Comparison of ENCODE assay signal across 1 mouse cellular context in the genomic region with DNA sequence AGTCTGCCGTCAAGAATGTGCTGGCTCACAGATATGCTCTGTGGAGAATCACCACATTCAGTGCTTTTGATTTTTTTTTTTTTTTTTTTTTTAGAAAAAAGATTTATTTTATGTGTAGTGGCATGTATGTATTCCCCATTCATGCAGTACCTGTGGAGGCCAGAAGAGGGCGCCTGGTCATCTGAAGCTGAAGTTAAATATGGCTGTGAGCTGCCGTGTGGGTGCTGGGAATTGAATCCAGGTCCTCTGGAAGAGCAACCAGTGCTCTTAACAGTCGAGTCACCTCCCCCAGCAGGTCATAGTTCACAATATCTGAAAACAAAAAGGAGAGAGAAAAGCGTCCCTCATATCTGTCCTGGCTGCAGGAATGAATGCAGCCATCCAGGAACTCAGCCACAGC.
TF ChIP-seq lines count a peak whose summit lies in the region.

No protein-coding gene starts in this region.

TF ChIP-seq in CH12.LX, 34 proteins besides CTCF, POLR2A, EP300 and RAD21 (continued from another document):
- TF ChIP-seq E2F4 (IDR thresholded peaks at IDR 0.05; ENCODE audit: insufficient replicate concordance, low read depth, low read length) (no peak), IRF4 (IDR thresholded peaks at IDR 0.05; ENCODE audit: low read depth, low read length) (no peak), MAX (IDR thresholded peaks at IDR 0.05; ENCODE audit: low read length) (no peak), CHD1 (IDR thresholded peaks at IDR 0.05; ENCODE audit: low read depth, low read length) (no peak), MYC (IDR thresholded peaks at IDR 0.05; ENCODE audit: low read depth, low read length) (no peak)
